Mouse (Mus musculus): Measurements from ENCODE around the gene Dact1.

GRCm38 (mm10) chr12:71354656-71355055 lies 45.0 kb downstream of the Dact1 start:
- TF ChIP-seq CTCF (IDR thresholded peaks at IDR 0.05; ENCODE audit: low read depth, low read length) (no peak), GATA2 (IDR thresholded peaks at IDR 0.05; ENCODE audit: borderline replicate concordance, low read depth, low read length) (no peak), GATA1 (IDR thresholded peaks at IDR 0.05; ENCODE audit: borderline replicate concordance, low read length) (no peak), POLR2AphosphoS5 (IDR thresholded peaks at IDR 0.05; ENCODE audit: insufficient replicate concordance, low read depth, low read length) (no peak), TAL1 (conservative IDR thresholded peaks at IDR 0.05; ENCODE audit: low read depth, low read length) (no peak)
